Mouse (Mus musculus) layer of hippocampus, adult 11-12 months (tissue): ENCODE results near the gene Ptpn13.

Source experiments
- DNase-seq: peaks from one replicate; pipeline ENCODE4 v3.0.0; 2022; ENCODE audit warnings: low spot score

Gene Ptpn13

DNA sequence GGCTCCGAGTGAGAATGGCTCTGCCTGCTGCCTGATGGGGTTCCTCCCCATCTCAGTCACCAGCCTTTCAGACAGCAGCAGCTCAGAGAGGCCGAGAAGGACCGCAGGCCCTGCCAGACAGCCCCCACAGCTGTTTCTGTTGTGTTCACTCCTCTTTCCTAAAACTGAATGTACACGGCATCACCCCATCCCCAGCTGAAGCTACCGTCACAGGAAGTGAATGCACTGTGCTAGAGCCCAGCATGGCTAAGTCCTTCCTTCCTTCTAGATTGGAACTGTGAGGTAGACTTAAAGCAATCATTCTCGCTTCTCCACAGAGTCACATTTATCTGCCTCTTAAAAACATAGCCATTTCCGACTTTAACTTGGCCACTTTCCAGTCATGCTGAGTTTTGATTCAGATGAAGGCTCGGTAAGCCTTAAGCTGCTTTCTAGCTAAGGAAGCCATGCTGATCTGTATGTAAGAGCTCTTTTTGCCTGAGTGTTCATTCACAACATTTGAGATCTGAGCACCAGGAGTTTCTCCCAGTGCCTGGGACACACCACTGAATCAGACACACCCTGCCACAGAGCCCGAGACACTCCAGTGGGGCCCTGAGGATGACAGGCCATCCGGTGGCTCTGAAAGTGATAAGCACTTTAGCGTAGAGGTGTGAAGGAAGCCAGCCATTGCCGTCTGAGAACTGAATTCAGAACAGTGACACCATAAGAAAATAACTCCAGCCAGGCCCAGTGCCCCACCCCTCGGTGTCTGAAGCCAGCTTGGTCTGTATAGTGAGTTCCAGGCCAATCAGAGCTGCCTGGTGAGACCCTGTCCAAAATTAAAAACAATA lies 170.6 kb downstream of the Ptpn13 start:
- no peak for DNase-seq

DNA sequence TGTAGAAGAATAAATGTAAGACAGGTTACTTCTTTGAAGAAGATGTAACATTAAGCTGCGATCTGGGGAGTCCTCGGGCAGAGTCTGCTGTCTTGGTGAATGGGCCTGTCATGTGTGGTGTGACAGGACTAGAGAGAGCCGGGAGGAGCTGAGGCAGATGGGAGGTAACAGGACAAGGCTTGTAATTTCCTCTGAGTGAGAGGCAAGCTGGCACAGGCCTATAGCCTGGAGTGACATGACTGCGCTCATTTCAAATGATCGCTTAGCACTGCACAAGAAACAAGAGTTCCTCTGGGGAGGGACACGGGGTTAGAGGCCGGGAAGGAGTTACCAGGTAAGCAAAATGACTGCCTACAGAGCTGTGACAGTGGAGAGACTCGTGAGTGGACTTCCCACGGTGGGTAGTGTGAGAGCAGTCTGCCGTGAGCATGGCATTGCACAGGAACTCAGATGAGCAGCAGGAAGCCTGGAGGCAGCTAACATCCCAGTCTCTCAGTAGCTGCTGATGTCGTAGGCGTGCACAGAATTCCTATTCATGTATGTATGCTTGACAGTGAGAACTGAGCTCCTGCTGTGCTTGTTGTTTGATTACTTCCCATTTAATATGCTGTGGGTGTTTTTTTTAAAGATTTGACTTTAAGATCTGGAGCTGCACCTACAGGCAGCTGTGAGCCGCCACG lies 171.6 kb downstream of the Ptpn13 start:
- no peak for DNase-seq

DNA sequence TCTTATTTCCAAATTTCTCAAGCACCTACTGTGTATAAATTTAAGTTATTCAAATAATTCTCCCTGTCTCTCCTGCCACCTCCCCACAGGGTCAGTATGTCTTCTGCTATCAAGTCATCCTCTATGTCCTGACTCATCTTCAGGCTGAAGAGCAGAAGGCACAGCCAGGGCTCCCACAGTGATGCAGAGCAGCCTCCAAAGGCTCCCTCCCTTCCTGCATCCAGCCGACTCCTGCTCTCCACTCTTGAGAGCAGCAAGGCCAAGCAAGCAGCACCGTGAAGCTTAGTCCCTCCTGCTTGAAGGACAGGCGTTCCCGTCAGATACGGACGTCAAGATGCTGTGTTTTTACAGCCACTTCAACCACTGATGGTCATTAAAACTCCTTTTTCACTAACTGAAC lies 172.6 kb downstream of the Ptpn13 start:
- no peak for DNase-seq

DNA sequence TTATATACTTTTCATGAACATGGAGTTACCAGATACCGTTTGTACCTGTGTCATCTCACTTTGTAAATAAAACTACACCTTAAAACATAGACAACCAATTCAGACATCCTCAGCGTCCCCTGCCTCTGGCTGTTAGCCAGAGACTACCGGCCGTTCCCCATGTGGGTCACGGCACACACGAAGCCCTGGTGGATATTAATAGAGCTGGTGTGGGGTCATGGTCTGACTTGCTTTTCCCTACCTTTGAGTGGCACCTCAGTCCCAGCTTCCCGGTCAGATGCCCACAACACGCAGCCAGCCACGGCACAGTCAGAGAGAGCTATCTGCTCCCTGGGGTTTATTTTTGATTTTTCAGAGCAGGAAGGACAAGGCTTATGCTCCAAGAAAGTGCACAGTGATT lies 173.3 kb downstream of the Ptpn13 start:
- DNase-seq, result no peak

DNA sequence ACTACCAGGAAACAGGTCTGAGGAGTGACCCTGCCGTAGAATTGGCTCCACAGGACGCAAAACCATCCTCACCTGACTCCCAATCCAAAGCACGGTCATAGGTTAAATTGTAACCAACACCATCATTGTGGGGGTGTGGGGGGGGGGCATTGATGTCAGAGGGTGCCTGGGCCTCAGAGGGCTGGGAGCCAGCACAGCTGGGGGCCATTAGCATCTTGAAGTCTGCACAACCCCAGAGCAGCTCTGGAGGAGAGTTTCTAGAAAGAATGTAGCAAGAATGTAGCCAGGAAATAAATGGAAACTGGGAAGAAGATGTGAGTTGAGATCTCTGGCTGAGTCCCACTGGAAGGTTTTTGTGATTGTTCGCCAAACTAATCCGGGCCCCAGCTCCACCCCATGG lies 173.9 kb downstream of the Ptpn13 start:
- DNase-seq, result no peak

DNA sequence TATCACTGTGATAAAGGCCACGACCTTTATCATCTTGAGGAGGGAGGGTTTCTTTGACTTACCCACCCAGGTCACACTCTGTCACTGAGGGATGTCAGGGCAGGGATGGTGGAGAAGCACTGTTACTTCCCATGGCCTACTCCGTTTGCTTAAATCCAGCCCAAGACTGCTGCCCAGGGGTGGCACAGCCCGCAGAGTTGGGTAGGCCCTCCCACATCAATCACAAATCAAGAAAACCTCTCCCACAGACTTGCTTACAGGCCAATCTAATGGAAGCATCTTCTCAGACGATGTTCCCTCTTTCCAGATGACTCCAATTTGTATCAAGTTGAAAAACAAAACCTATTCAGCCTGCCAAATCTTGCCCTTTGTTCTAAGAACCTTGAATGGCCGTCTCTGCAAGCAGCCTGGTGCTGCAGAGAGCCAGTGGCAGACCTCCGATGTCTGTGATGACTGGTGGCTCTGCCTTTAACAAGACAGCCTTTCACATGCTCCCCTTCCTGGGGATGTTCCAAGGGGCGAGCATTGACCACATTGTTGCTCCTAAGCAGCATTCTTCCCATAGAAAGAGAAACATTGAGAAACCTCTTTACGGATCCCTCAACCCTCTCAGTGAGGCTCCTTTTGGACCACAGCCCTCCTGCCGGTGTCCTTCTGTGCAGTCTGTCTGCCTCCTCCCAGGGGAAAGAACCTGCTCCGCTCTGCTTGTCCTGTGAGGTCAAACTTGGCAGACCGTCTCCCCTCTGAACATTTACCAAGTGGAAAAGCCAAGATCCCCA lies 178.3 kb downstream of the Ptpn13 start:
- no peak for DNase-seq

DNA sequence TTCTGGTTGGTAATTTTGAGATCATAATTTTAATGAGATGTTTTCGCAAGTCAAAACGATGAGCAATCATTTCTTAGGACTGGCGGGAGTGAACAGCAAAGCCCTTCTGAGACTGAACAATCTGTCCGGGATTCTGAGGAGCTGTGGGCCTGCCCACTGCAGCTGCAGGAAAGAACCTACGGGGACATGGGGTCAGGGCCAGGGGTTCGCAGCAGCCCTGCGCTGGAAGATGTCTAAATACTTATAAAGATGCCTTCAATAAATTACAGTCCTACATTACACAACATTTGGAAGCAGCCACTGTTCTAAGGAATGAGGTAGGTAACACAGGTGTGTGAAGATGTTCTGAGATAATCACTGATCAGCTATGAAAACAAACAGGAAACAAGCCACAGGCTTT lies 180.7 kb downstream of the Ptpn13 start:
- DNase-seq, result no peak

DNA sequence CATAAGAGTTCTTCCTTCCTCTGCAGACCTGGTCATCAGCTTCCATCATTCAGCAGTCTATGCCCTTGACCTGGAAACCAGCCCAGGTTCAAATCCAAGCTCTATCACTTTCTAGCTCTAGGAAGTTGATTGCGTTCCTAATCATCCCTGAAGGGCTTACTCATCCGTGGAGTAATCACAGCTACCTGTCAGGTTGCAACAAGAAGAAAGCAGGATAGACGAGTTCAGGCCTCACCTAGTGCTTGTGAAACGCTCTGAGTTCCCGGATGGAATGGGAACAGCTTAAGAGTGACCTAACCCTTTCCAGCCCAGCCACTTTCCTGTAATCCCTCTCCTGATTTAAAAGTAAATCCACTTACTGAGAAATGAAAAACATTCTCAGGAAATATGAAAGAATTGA lies 185.2 kb downstream of the Ptpn13 start:
- DNase-seq, result no peak

DNA sequence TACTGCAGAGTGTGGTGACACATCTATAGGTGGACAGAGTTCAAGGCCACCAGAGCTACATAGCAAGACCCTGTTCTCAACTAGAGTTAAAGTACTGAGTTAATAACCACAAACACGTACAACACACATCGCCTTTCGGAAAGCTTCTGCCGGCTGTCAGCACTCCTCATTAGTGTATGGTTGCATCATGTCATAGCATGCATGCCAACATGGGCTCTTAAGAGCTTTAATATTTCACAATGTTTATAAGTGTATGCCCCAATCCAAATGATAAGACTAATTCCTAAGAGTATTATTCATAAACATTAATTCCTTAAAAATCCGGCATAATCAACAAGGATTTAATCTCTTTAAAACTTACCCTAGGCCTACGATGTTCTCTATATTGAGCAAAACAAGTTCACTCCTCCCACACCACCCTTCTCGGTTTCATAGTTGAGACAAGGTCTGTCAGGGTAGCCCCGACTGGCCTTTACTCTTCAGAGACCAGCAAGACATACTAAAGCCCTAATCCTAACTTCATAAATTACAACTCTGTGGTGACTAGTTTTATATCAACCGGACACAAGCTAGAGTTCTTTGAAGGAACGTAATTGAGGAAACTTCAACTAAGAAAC lies 186.0 kb downstream of the Ptpn13 start:
- DNase-seq, result no peak

DNA sequence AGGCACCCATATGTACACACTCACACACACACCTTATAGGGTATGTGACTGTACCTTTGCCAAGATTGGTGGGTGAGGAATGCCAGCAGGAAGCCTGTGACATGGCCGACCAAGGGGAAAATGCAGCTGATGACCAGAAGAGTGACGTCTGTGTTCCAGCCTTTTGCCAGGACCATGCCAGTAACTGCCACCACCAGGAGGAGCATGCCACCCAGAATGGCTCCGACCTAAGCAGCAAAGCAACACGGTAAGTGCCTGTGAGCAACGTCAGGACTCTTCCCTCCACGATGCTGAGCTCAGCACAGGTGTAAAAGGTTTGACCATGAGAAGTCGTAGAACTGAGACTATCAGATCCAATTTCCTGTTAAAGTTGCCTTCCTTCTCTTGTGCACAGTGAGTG lies 187.3 kb downstream of the Ptpn13 start:
- DNase-seq, result no peak

DNA sequence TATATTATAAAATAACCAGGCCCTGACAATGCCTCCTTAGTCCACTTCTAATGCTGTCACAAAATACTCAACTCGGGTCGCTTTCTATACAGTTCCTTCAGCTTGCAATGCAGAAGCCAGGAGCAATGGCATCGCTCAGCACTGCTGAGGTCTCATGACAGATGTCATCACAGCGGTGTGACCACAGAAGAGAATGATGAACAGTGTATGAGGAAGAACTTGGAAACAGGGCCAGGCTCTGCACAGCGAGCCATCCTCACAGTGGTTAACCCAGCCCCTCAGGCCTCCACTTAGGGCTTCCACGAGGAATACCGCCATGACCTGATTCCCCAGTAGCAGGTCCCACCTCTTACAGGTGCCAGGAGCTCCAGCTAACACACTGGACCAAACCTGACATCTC lies 189.4 kb downstream of the Ptpn13 start:
- DNase-seq, result no peak

DNA sequence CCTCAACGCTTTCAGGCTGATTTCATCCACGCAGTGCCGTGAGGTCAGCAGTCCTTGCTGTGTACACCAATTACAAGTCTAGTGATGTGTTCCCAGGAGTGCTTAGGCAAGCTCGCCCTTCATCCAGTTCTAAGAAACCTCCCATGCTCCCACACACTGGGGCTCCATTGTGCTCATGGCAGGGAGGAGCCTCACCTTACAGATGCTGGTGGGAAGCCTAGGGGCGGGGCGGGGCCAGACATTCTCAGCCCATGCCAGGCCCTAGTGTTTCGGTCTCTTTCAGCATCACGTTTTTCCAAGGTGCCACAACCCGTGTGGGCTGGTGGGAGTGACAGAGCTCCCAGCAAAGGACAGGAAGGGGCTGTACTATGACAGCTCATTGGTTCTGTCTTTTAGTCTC lies 192.2 kb downstream of the Ptpn13 start:
- DNase-seq, result no peak

DNA sequence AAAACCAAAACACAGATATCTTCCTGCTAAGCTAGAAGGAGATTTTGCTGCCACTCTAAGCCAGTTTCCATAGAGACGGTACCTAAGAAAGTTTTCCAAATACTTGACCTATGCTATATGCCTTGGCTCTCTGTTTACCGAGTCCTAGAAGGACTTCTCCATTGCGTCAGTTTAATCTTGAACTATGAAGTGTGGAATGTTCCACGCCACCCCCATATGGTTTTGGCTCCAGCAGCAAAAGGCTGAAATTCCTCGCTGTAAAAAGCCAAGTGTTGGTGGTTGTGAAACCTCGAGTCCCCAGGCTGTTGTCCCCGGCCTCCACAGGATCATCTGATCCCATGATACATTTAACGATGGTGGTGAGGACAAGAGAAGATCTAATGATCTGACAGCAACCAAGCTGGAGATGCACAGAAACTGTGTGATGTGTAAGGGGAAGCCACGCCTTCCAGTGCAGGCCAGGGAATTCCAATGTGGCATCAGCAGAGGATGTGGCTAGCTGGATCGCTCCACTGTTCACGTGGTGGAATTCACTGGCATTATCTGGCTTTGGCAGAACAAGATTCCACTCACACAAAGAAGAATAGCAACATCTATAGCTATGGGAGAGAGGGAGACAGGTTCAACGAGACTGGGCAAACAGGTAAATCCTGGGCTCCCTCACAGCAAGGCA lies 195.4 kb downstream of the Ptpn13 start:
- no peak for DNase-seq

DNA sequence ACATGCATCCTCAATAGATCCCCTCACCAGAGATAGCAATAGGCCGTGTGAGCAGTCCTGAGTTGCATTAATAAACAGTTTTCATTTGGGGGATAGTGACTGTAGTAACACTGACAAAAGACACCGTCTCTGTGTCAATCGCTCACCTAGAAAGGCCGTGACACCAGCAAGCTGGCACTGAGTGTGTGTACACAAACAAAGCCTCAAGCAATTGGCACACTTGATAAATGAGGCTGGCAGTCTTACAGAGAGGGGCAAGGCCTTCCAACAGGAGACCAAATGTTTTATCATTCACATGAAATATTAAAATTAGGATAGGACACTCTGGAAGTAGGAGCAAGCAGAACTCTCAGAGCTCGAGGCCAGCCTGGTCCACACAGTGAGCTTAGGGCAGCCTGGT lies 197.3 kb downstream of the Ptpn13 start:
- no peak for DNase-seq

DNA sequence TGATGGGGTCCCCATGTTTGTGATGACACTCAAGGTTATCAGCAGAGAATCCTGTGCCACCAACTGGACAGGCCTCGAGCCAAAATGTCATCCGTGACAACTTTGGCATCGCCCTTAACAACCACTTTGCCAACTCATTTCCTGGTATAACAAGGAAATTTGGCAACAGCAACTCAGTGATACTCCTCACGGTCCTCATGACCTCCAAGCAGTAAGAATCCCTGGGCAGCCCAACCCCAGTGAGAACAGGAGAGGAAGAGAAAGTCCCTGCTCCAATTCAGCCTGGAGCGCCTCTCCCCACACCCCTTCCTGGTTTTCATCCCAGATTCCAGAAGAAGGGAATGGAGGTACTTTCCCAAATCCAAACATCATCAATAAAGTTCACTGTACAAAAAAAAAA lies 199.8 kb downstream of the Ptpn13 start:
- no peak for DNase-seq

DNA sequence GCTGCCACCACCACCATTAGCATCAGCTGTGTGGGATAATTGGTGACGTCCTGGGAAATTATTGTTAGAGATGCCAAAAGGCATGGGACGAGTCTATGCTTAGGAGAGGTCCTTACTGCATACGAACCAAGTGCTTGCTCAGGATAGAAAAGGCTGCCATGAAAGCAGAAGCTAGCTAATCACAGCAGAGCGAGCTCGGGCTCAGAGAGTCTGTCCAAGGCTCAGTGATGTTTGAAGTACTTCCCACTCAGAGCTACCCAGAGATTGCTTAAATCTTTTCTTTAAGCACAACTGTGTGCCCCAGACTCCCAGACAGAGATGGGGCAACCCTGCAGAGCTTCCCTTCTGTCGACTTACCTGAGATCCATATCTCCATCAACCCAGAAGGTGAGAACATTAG lies 203.5 kb downstream of the Ptpn13 start:
- DNase-seq, result no peak

DNA sequence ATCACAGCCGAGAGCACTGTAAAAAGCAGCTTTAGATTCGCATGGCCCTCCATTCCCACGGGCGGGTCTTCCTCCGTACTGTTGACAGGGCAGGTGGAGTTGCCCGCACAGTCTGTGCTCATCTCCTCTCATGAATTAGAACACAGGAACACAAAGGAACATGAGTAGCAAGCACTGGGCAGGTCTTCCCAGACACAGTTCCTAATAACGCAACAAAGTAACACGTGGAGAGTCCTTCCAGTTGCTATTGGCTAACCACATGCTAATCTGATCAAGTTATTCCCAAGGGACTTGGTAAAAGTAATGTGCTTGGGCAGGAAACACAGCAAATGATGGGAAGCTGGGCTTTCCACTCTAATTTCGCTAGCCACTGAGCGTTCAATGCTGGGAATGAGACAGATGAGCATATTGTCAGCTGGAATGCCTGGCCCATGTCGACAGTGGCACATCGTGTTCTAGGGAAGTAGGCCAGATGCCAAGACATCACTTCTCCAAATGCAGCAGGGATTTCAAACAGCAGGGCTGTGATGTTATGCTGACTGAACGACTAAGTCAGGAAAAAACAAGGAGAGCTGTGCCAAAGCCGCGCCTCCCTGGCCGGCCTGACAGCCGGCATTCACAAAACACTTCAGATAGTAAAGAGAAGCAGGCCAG lies 204.2 kb downstream of the Ptpn13 start, which contains the start of gene Slc10a6:
Gene Slc10a6, minus strand, starts transcription at position 293 of the 654 bp plus-strand sequence.
- DNase-seq, result peak; percentile 76

DNA sequence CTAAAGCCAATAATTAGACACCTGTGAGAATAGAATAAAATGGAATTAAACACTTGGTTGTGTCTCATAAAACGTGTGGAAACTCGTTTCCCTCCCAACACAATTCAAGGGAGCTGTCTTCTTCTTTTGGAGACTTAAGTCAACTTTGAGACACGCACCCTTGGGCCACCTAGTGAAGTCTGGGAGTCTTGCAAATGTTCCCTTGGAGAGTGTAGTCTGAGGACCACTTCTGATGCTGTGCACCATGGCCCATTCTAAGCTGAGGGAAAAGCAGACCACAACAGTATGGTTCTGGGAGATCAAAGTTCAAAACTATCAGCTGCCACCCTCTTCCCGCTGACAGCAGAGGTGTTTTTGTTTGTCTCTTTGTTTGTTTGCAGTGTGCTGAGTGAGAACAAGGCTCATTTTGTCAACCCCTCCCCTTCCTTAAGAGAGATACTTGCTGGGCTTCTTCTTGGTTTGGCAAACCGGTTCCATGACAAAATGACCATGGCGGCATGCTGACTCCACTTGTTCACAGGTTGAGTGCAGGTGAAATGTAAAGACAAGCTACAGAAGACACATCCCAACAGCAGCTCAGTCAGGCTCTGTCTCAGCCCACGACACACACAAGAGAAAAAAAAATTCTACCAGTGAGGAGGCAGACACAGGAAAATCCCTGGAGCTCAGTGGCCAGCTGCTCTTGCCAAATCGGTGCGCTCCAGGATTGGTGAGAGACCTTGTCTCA lies 205.0 kb downstream of the Ptpn13 start:
- DNase-seq, result no peak

DNA sequence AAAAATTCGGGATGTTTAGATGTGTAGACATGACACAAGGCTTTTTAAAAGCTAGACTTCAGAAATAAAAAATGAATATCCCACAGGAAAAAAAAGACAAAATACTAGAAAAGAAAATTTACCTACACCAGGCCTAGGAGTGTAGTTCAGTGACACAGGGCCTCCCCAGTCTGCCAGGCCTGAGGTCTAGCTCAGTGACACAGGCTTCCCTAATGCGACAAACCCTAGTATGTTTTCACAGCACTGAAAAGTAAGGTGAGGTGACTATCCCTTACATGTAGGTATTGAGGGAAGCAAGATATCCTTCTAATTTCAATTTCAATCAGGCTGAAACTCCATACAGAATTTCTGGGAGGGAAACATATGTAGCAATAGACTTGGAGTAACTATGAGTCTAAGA lies 212.2 kb downstream of the Ptpn13 start:
- DNase-seq, result no peak

DNA sequence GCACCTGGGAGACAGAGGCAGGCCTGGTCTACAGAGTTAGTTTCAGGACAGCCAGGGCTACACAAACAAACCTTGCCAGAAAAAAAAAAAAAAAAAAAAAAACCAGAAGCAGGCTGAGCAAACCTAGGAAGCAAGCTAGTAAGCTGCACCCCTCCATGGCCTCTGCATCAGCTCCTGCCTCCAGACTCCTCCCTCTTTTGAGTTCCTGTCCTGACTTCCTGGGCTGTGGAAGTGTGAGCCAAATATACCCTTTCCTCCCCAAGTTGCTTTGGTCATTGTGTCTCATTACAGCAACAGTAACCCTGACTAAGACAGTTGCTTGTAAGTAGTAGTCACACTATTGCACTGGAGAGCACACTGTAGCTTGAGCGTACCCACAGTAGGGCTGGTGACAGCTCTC lies 219.2 kb downstream of the Ptpn13 start:
- no peak for DNase-seq

DNA sequence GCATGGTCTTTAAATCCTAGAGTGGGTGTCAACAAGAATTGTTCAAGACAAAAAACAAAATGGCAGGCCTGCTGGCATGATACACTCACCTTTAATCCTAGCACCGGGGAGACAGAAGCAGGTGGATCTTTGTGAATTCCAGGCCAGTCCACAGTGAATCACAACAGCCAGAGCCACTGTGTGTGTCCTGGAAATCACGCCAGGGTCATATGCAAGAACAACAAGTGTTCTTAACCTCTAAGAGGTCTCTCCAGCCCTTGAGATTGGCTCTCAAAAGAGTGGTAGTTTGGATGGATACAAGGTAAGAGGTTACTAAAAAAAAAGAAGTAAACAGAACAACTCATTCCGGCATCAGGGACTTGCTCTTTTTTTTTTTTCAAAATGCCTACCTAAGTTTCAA lies 222.3 kb downstream of the Ptpn13 start:
- no peak for DNase-seq
